Mouse (Mus musculus) spleen, postnatal 36 days (tissue): ENCODE results near the gene Tcf19.
"Not testable (repeated sequence)": the region's sequence is repeated elsewhere in the genome, so short reads cannot be mapped to it uniquely, and the experiment has no call there.

Experiments
- DNase-seq, 2 experiments: peaks; one replicate each; pipeline ENCODE4 v3.0.0; 2022; ENCODE audit warnings: low spot score in 2 of 2, mixed read lengths in 1 of 2

Gene Tcf19

DNA sequence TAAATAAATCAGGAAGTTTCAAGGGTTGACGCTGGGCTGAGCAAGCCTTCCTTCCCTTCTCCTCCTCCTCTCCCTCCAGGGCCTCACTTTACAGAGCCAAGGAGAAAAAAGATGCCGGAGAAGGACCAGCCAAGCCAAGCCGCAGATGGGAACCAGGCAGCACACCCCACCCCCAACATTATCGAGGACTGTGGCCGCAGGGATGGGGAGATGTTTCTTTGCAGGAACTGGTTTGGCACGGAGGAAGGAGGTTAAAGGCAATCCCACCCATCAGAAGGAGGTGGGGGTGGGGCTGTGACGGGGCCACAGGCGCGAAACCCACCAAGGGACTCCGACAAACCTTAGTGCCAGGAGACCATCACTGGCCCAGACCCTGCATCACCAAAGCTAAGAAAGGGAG, 29.9 kb downstream of the Tcf19 start:
- no peak for DNase-seq

DNA sequence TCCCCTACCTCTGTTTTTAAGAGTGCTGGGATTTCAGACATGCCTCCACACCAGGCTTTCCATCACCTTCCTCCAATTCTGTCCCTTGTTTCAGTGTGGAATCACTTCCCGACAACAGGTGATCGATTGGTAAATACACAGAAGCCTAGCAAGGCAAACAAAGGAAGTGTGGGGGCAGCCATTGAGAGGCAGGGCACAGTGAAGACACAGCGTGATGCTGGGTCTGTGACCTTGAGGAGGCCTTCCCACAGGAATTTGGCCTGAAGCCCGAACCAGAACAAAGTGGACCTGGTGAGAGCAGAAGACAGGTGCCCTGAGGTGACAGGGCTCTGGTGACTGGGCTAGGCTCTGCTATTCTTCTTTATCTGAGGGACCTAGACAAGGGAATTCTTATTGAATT, 30.9 kb downstream of the Tcf19 start:
- DNase-seq, result no peak

DNA sequence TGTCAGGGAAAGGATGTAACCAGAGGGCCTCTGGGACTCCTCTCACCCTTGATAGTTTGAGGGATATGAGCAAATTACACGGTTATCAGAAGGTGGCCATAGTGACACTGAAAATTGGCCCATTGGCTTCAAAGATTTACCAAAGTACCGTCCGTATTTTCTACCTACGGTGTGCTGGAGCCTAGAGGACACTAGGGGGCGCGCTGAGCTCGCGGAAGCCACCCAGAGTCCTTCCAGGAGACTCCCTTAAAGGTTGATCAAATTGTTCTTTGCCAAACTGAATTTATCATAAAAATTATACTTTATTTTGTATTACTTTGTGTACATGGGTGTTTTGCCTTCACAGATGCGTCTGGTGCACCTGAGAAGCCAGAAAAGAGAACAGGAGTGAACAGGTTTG, 32.6 kb downstream of the Tcf19 start:
- DNase-seq, result peak; percentile 20 to 34

DNA sequence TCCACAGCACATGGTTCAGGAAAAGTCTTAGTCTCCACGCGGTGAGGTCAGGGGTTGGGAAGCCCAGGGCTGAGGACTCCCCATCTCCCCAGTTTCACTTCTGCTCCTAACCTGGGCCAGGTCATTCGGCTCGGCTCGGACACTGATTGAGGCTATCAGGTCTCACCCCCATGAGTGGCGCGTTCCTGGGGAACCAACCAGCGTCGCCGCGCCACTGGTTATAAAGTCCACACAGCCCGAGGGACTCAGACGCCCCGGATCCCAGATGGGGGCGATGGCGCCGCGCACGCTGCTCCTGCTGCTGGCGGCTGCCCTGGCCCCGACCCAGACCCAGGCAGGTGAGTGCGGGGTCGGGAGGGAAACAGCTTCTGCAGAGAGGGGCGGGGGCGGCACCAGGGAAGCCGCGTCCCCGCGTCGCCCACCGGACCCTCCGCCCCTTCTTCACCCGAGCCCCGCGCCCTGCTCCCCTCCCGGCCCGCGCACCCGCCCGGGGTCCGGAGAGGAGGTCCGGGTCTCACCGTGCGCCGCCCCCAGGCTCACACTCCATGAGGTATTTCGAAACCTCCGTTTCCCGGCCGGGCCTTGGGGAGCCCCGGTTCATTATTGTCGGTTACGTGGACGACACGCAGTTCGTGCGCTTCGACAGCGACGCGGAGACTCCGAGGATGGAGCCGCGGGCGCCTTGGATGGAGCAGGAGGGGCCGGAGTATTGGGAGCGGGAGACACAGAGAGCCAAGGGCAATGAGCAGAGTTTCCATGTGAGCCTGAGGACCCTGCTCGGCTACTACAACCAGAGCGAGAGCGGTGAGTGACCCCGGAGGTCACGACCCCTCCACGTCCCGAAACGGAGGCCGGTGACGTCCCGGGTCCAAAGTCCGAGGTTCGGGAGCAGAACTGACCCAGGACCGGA, 46.5 kb downstream of the Tcf19 start, which contains the start of gene H2-Q10:
TSS of gene H2-Q10 (plus strand) at position 248 of the 910 bp plus-strand sequence.
- no peak for DNase-seq

DNA sequence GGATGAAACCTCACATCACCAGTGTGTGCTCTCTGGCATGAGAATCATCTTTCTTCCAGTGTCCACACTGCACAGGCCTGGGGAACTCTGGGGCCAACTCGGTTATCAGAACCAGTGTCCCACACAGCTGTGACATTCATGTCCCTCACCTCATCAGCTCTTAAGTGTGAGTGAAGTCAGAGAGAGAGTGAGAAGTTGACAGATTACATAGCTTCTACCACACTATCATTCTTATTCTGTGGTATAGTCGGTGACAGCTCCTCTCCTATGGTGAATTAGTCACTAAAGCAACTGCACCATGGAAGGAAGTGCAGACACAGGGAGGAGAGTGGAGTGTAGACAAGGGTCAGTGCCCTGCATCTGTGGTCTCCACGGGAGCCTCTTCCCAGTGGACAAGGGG, 47.7 kb downstream of the Tcf19 start:
- DNase-seq, result not testable (repeated sequence)

DNA sequence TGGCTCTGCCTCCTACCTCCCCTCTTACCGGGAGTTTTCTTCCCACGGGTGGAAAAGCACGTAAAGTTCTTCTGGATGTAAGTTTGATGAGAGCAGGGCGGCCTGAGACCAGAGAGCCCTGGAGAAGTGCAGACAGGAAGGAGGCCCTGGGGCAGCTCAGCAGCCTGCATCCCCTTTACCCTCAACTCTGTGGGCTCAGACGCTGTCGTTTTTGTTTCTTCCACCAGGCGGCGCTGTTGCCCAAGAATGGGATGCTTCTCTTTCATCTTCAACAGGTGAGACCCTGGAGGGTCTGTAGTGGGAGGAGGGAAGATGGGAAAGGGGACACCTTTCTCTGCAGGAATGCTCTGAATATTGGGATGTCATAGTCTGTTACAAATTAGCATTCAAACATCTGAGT, 51.0 kb downstream of the Tcf19 start:
- not testable (repeated sequence) for DNase-seq
